Mouse (Mus musculus): ENCODE results near the gene Gm28043.

- TF ChIP-seq EP300 (IDR thresholded peaks at IDR 0.05; ENCODE audit: low read depth in 1 of 2, low read length in 2 of 2): no peak
- TF ChIP-seq CTCF (IDR thresholded peaks at IDR 0.05 in 2 of 3, conservative IDR thresholded peaks at IDR 0.05 in 1 of 3; ENCODE audit: control insufficient read depth in 1 of 3, insufficient read depth in 1 of 3, low read depth in 2 of 3, low read length in 3 of 3, poor library complexity in 1 of 3, severe bottlenecking in 1 of 3): peak; percentile 78 to 83 (median 80)
- no peak for TF ChIP-seq POLR2A (IDR thresholded peaks at IDR 0.05; ENCODE audit: control insufficient read depth in 1 of 2, insufficient read depth in 1 of 2, low read depth in 1 of 2, low read length in 2 of 2, poor library complexity in 1 of 2)
- TF ChIP-seq CHD2 (IDR thresholded peaks at IDR 0.05; ENCODE audit: low read length): no peak
- no peak for TF ChIP-seq HCFC1 (IDR thresholded peaks at IDR 0.05; ENCODE audit: low read depth, low read length)
- no peak for TF ChIP-seq GATA1 (IDR thresholded peaks at IDR 0.05; ENCODE audit: low read depth, low read length)
- TF ChIP-seq MYB (IDR thresholded peaks at IDR 0.05; ENCODE audit: low read depth, low read length): no peak
- TF ChIP-seq POLR2AphosphoS2 (IDR thresholded peaks at IDR 0.05; ENCODE audit: low read length): no peak; the same call in 1 of the 2 replicates
- peak; percentile 80 for TF ChIP-seq RAD21 (IDR thresholded peaks at IDR 0.05; ENCODE audit: low read depth, low read length)
- no peak for TF ChIP-seq GABPA (IDR thresholded peaks at IDR 0.05; ENCODE audit: low read depth, low read length)
- TF ChIP-seq ZC3H11A (IDR thresholded peaks at IDR 0.05; ENCODE audit: low read depth, low read length): peak; percentile 62
- no peak for TF ChIP-seq USF1 (IDR thresholded peaks at IDR 0.05; ENCODE audit: low read depth, low read length)
Measured at GRCm38 (mm10) chr17:29704781-29705180, 90.1 kb downstream of the Gm28043 start.
